Mouse (Mus musculus) common myeloid progenitor, adult 5-6 weeks (primary cell): ENCODE measurements at regions not wholly inside any gene's neighbourhood (a gene's known extent, or its start where the extent isn't known, plus 50 kb on each side); places are given as distances from the start of the nearest gene placed in this dataset.

Experiments used
- ATAC-seq: replicated peaks from 2 replicates; pipeline ENCODE4 v1.8.0; 2016; ENCODE audit warnings: low read depth, mild to moderate bottlenecking, moderate TSS enrichment, inconsistent platforms; ENCODE audit not compliant: poor library complexity, severe bottlenecking

DNA sequence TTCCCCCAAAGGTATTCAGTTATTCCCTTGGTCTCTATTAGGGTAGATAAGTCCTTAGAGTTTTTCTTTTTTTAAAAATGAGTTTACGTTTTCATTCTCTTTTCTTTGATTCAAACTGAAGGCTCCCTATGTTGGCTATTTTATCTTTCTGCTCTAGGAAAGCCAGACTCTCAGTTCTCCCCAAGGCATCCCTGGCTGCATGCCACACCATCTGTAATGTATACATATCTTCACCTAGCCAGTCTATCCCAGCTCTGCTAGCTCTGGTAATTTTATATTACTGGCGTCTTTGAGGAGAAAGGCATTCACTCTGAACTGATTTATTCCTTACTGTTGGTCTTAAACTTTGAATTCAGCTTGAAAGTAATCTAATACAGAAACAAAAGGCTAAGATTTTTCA is 65.2 kb upstream of the Cabcoco1 start:
- no peak for ATAC-seq

GRCm38 (mm10) chr10:68611906-68612305 is 70.2 kb upstream of the Cabcoco1 start:
- no peak for ATAC-seq

DNA sequence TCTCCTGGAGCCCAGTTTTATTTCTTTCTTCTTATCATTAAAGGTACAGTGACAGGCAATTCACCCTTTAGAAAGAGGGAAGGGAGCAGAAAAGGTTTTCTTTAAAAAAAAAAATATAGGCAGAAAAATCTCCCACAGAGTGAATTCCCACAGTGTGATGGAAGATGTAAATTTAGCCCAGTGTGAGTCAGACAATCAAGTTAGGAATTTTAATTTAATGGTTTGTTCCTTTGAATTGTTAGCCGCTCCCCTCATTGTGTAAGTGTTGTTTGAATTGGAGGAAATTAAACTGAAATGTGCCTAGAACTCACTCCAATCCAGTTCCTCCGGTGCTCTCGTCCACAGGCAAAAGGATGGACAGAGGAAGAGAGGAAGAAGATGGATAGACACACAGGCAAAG is 71.0 kb upstream of the Cabcoco1 start:
- no peak for ATAC-seq

- no peak for ATAC-seq
These were observed 82.1 kb upstream of the Cabcoco1 start for GRCm38 (mm10) chr10:68623786-68624185.

DNA sequence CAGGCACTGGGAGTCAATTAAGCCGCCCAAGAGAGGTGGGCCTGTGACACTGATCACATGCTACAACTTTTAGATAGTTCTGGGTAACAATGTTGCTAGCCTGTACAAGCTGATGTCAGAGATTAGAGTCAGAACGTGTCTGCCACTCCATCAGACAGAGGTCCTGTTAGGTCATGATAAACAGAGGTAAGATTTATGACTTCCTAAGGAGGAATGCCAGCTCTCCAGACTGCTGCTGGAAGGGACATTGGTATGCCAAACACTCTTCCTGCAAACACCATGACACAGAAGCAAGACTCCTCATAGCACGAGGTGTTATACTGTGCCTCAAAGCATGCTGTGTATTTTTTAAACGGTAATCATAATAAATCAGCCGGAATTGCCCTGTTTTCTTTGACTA is 83.6 kb upstream of the Cabcoco1 start:
- peak; percentile 36; the same call in 1 of the 2 replicates for ATAC-seq

GRCm38 (mm10) chr10:68625752-68626151 is 84.1 kb upstream of the Cabcoco1 start:
- ATAC-seq, result no peak

- ATAC-seq, result no peak
These were observed 87.8 kb upstream of the Cabcoco1 start for GRCm38 (mm10) chr10:68629486-68629885.

DNA sequence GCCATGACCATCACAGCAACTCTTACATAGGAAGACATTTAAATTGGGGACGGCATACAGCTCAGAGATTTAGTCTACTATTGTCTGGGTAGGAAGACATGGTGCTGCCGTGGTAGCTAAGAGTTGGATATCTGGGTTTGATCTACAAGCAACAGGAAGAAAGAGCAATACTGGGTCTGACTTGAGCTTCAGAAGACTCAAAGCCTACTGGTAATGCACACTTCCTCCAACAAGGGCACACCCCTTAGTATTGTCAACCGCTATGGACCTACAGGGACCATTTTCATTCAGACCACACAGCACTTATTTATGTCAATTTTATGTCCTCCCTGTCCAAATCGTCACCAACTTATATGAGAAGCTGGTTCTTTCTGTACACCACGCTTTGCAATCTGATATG is 90.3 kb upstream of the Tmem26 start:
- no peak for ATAC-seq

DNA sequence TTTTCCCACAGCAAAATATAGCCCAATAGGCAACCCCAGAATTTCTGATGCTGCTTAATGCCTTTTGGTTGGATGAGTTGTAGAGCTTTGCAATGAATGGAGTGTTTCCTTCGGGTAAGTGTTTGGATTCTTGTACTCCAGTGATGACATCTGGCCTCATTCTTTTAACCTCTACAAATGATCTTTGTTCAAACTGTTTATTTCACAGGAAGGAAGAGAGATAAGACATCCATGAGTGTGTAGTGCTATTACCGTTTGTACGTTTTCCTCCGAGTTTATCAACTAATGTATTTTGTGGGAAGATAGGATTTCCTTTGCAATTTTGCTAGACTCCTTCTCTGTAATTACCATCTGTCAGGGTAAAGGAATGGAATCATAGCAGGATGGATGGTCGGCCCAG is 70.7 kb upstream of the Tmem26 start:
- no peak for ATAC-seq

GRCm38 (mm10) chr10:68655491-68655890 is 68.0 kb upstream of the Tmem26 start:
- ATAC-seq, result no peak

- ATAC-seq, result no peak
These were observed 57.4 kb upstream of the Tmem26 start for GRCm38 (mm10) chr10:68666094-68666493.

GRCm38 (mm10) chr10:68669330-68669729 is 54.1 kb upstream of the Tmem26 start:
- no peak for ATAC-seq

DNA sequence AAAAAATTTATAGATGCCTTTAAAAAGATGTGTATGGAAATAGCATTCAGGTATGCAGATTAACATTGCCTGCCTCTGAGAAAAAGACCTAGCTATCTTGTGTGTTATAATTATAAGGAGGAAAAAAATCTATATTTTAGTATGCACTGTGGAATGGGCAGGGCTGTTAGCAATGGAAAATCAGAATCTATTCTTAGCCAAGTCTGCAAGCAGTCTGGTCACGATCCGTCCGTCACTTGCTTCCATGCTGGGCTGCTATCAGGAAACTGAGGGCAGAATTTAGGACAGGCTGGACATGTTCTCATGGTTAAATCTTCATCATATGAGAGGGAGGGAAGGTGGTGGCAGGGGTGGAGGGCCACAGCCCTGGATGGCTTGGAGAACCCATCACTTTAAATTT is 53.5 kb upstream of the Tmem26 start:
- no peak for ATAC-seq

DNA sequence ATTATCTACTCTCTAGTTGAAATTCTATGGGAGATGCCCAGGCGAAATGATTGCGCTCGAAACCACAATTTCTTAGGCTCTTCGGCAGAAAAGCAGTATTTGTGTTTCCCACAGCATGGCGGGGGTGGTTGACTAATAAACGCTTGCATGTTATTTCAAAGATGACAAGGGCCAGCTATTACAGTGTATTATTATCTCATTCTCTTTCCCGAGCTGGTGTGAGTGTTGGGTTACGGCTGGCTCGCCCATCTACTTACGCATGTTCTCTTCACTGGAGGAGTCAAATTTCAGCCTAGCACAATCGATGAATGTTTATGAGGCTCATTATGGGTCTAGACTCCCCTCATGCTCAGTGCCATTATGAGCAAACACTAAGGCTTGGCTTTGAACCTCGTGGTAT is 51.2 kb upstream of the Tmem26 start:
- ATAC-seq, result no peak

DNA sequence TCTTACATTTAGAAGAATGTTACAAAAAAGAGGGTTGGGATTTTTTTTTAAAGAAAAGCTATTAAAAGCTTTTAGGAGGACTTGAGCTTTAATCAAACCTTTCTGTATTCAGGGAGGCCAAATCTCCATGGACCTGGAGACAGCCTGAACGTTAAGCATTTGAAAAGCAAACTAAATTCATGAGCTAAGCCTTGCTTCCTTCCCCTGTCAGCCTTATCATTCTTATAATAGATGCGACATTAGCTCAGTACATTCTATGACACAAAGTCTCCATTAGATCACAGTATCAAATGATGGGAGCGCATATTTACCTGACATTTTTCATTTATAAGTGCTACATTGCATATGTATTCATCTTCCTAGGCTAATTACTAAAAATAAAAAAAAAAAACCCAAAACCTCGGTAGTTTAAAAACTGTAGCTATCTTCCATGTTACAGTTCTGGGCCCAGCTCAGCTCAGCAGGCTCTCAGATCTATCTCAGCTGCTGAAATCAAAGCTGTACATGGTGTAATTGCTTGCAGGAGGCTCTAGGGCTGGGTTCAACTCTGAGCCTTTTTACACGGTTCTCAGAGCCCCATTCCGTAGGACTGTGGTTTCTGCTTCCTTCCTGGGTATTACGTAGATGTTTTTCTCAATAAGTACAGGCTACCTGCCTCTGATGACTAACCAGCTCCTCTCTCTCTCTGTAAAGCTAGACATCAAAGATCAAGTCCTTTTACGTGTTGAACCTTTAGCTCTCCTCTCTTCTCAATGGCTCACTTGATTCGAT is 50.2 kb upstream of the Tmem26 start:
- peak; percentile 96 for ATAC-seq
